Mouse (Mus musculus) neural tube, embryonic 14.5 days (tissue): ENCODE measurements around the gene Cdc25b. TPM values are rescaled to one million over a fixed set of nuclear protein-coding genes. Genes with fewer than 3 reads are reported as not detected.
A peak's percentile ranks its signal among the peaks of the same experiment; 100 is the strongest.

Experiments used
- ATAC-seq: fragments of 200-750 bp; cut with Nextera tagmentation; 2 replicates; pipeline ENCODE4 v1.8.0; 2017; ENCODE audit warnings: low read depth, mild to moderate bottlenecking, moderate TSS enrichment, moderate library complexity
- H3K27ac ChIP-seq: fragments of 300-500 bp; sonication (generic); 2 replicates; pipeline ENCODE4 v1.5.1; 2014; ENCODE audit warnings: low read depth, mild to moderate bottlenecking, control low read depth, low read length, moderate library complexity, mixed read lengths
- H3K27me3 ChIP-seq: fragments of 300-500 bp; sonication (generic); 2 replicates; pipeline ENCODE4 v1.6.1; 2014; ENCODE audit warnings: low read length; ENCODE audit not compliant: control insufficient read depth, insufficient read depth
- H3K36me3 ChIP-seq: fragments of 300-500 bp; sonication (generic); 2 replicates; pipeline ENCODE4 v1.6.1; 2014; ENCODE audit warnings: low read length, mixed read lengths; ENCODE audit not compliant: control insufficient read depth, insufficient read depth
- H3K4me1 ChIP-seq: fragments of 300-500 bp; sonication (generic); 2 replicates; pipeline ENCODE4 v1.6.1; 2014; ENCODE audit warnings: low read length; ENCODE audit not compliant: control insufficient read depth, insufficient read depth
- H3K4me2 ChIP-seq: fragments of 300-500 bp; sonication (generic); 2 replicates; pipeline ENCODE4 v1.6.1; 2014; ENCODE audit warnings: mild to moderate bottlenecking, low read depth, low read length, control low read depth
- H3K4me3 ChIP-seq: fragments of 300-500 bp; sonication (generic); 2 replicates; pipeline ENCODE4 v1.5.1; 2014; ENCODE audit warnings: low read depth, low read length, control low read depth, mixed read lengths
- H3K9ac ChIP-seq: fragments of 300-500 bp; sonication (generic); replicated peaks from 2 replicates; pipeline ENCODE4 v1.6.1; 2014; ENCODE audit warnings: low read depth, mild to moderate bottlenecking, control low read depth, low read length, mixed read lengths
- H3K9me3 ChIP-seq: fragments of 300-500 bp; sonication (generic); 2 replicates; pipeline ENCODE4 v1.6.1; 2016; ENCODE audit warnings: low read length; ENCODE audit not compliant: control insufficient read depth
- WGBS: fragments of 180-500 bp; shearing (Covaris S2); extraction: QIAGEN DNeasy Blood & Tissue Kit; methylation state at CpG from one replicate; pipeline ENCODE4 v1.1.7; 2014; 5-methylcytosine and 5-hydroxymethylcytosine counted together
- polyA plus RNA-seq: library from polyadenylated mRNA; unstranded; fragments of >200 nt; fragmentation: Nextera tagmentation; extraction: Ambion mirVana; gene quantifications from 2 replicates; pipeline ENCODE4 v1.2.1, GENCODE M21; 2014

The Cdc25b gene
- polyA plus RNA-seq, 1 experiment from 2014 or later = 21.9 TPM

GRCm38 (mm10) chr2:131170936-131171335, 15.8 kb upstream of the Cdc25b start:
- Histone ChIP-seq H3K27ac (no peak overlapping the region), H3K27me3 (peaks cover 9% of the 10 kb centered on the region), H3K4me1 (peaks cover 6% of the 10 kb centered on the region; the same call in 1 of the 2 replicates), H3K36me3 (no peaks in the 10 kb centered on the region), H3K9me3 (no peaks in the 10 kb centered on the region), H3K4me3 (no peak overlapping the region), H3K9ac (no peak overlapping the region), H3K4me2 (no peak overlapping the region)
- ATAC-seq = no peak
- 19% methylated on average over 9 of the region's 9 CpGs for WGBS

GRCm38 (mm10) chr2:131171401-131172104, 15.2 kb upstream of the Cdc25b start:
- 7% methylated on average over 39 of the region's 43 CpGs for WGBS
- H3K4me3 ChIP-seq = no peak overlapping the region
- H3K9me3 ChIP-seq = no peaks in the 10 kb centered on the region
- peaks cover 9% of the 10 kb centered on the region for H3K27me3 ChIP-seq
- no peak overlapping the region for H3K9ac ChIP-seq
- H3K36me3 ChIP-seq = no peaks in the 10 kb centered on the region
- peaks cover 12% of the 10 kb centered on the region; the same call in 1 of the 2 replicates for H3K4me1 ChIP-seq
- no peak overlapping the region for H3K27ac ChIP-seq
- ATAC-seq = no peak
- peak overlapping the region; percentile 25; the same call in 1 of the 2 replicates for H3K4me2 ChIP-seq

GRCm38 (mm10) chr2:131172322-131172721, 14.4 kb upstream of the Cdc25b start:
- Histone ChIP-seq H3K9me3 (no peaks in the 10 kb centered on the region), H3K4me3 (no peak overlapping the region), H3K9ac (no peak overlapping the region), H3K4me1 (peaks cover 20% of the 10 kb centered on the region), H3K27ac (no peak overlapping the region), H3K36me3 (no peaks in the 10 kb centered on the region), H3K4me2 (no peak overlapping the region), H3K27me3 (peaks cover 9% of the 10 kb centered on the region)
- 50% methylated on average over 9 of the region's 9 CpGs for WGBS
- ATAC-seq = no peak

GRCm38 (mm10) chr2:131174700-131175099, 12.0 kb upstream of the Cdc25b start:
- H3K36me3 ChIP-seq = no peaks in the 10 kb centered on the region
- no peak overlapping the region for H3K27ac ChIP-seq
- 5% methylated on average over 11 of the region's 11 CpGs for WGBS
- no peaks in the 10 kb centered on the region for H3K9me3 ChIP-seq
- H3K4me1 ChIP-seq = peaks cover 36% of the 10 kb centered on the region
- ATAC-seq = peak; percentile 64; the same call in 1 of the 2 replicates
- peaks cover 9% of the 10 kb centered on the region for H3K27me3 ChIP-seq
- peak overlapping the region; percentile 26; the same call in 1 of the 2 replicates for H3K9ac ChIP-seq
- H3K4me3 ChIP-seq = peak overlapping the region; percentile 35
- H3K4me2 ChIP-seq = peak overlapping the region; percentile 73

GRCm38 (mm10) chr2:131175286-131175944, 11.3 kb upstream of the Cdc25b start:
- peaks cover 36% of the 10 kb centered on the region for H3K4me1 ChIP-seq
- 65% methylated on average over 3 of the region's 3 CpGs for WGBS
- H3K36me3 ChIP-seq = no peaks in the 10 kb centered on the region
- H3K4me2 ChIP-seq = no peak overlapping the region
- H3K27me3 ChIP-seq = peaks cover 9% of the 10 kb centered on the region
- no peak overlapping the region for H3K27ac ChIP-seq
- no peak overlapping the region for H3K4me3 ChIP-seq
- H3K9me3 ChIP-seq = no peaks in the 10 kb centered on the region
- H3K9ac ChIP-seq = no peak overlapping the region
- ATAC-seq = no peak

GRCm38 (mm10) chr2:131175945-131176309, 10.8 kb upstream of the Cdc25b start:
- no peak for ATAC-seq
- Histone ChIP-seq H3K9me3 (no peaks in the 10 kb centered on the region), H3K4me3 (no peak overlapping the region), H3K4me2 (no peak overlapping the region), H3K27ac (no peak overlapping the region), H3K36me3 (no peaks in the 10 kb centered on the region), H3K9ac (no peak overlapping the region), H3K4me1 (peaks cover 36% of the 10 kb centered on the region), H3K27me3 (peaks cover 9% of the 10 kb centered on the region)
- 93% methylated on average over 1 of the region's 1 CpGs for WGBS

GRCm38 (mm10) chr2:131176491-131176890, 10.3 kb upstream of the Cdc25b start:
- 54% methylated on average over 5 of the region's 5 CpGs for WGBS
- H3K27ac ChIP-seq = no peak overlapping the region
- H3K9me3 ChIP-seq = no peaks in the 10 kb centered on the region
- peaks cover 36% of the 10 kb centered on the region for H3K4me1 ChIP-seq
- ATAC-seq = no peak
- H3K9ac ChIP-seq = no peak overlapping the region
- H3K27me3 ChIP-seq = peaks cover 9% of the 10 kb centered on the region
- H3K36me3 ChIP-seq = no peaks in the 10 kb centered on the region
- no peak overlapping the region for H3K4me3 ChIP-seq
- H3K4me2 ChIP-seq = peak overlapping the region; percentile 98; the same call in 1 of the 2 replicates

- Histone ChIP-seq H3K4me3 (peak overlapping the region; percentile 85; the same call in 1 of the 2 replicates), H3K9me3 (no peaks in the 10 kb centered on the region), H3K27me3 (no peaks in the 10 kb centered on the region), H3K27ac (no peak overlapping the region), H3K9ac (peak overlapping the region; percentile 92), H3K36me3 (no peaks in the 10 kb centered on the region), H3K4me1 (peaks cover 36% of the 10 kb centered on the region), H3K4me2 (peak overlapping the region; percentile 98)
- WGBS = 86% methylated on average over 9 of the region's 9 CpGs
- no peak for ATAC-seq
Measured at GRCm38 (mm10) chr2:131177932-131178331, 8.8 kb upstream of the Cdc25b start.

GRCm38 (mm10) chr2:131178828-131179245, 7.9 kb upstream of the Cdc25b start:
- H3K36me3 ChIP-seq = no peaks in the 10 kb centered on the region
- H3K9me3 ChIP-seq = no peaks in the 10 kb centered on the region
- peaks cover 36% of the 10 kb centered on the region for H3K4me1 ChIP-seq
- peak overlapping the region; percentile 85 for H3K4me3 ChIP-seq
- peak; percentile 0; the same call in 1 of the 2 replicates for ATAC-seq
- H3K27ac ChIP-seq = peak overlapping the region; percentile 97
- no peaks in the 10 kb centered on the region for H3K27me3 ChIP-seq
- WGBS = 22% methylated on average over 25 of the region's 26 CpGs
- H3K4me2 ChIP-seq = peak overlapping the region; percentile 98
- peak overlapping the region; percentile 92 for H3K9ac ChIP-seq
